Mouse (Mus musculus) neural tube, embryonic 10.5 days (tissue): ENCODE data around the gene Pcbp2.

Experiments used
- DNase-seq: peaks from one replicate; pipeline ENCODE4 v3.0.0-alpha.2; 2017; ENCODE audit warnings: low spot score; ENCODE audit errors: extremely low spot score

Gene Pcbp2

DNA sequence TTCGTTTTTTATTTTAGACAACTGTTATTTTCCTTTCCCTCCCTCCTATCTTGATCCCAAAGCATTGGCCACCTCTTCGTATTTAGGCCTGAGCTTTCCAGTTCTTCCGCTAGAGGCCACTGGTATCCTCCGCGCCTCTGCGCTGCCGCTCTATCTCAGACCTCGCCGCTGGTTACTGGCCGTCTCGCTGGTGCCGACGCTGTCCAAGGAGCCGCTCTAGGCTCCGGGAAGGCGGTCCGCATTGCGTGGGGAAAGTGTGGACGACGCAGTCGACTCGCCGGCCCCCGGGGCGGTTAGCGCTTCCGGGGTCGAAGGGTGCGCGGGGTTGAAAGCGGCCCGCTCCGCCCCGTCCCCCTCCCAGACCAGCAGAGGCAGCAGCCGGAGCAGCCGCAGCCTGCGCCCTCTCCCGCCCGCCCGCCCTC, at the start of gene Pcbp2:
Gene Pcbp2 (plus strand): TSS at position 357 of the 422 bp plus-strand sequence.
- peak; percentile 94 for DNase-seq

DNA sequence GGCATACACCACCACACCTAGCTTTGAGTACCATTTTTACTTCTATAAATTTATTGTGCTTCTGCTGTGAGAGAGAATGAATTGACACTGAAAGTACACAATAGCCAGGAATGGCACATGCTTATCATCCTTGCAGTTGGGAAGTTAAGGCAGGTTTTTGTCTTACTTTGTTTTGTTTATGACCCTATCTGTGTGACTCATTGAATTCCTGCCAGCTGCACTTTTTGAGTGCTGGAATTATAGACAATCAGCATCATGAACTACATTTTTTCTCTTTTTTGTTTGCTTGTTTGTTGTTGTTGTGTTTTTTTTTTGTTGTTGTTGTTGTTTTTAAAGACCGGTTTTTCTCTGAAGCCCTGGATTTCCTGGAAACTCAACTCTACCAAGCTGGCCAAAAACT, 49.4 kb upstream of the Pcbp2 start:
- no peak for DNase-seq

DNA sequence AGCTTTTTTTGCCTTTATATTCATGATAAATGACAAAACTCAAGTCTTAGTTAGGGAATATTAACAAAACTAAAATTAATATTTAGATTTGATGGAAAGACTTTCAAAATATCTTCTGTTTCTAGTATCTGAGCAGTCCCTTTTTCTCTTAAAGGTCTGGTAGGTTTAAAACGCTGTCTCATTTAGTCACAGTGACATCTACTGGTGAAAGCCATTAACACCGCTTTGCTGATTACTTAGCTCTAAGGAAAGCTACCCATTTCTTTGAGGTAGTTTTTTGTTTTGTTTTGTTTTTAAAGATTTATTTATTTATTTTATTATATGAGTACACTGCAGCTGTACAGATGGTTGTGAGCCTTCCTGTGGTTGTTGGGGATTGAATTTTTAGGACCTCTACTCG, 48.9 kb upstream of the Pcbp2 start:
- DNase-seq = no peak

DNA sequence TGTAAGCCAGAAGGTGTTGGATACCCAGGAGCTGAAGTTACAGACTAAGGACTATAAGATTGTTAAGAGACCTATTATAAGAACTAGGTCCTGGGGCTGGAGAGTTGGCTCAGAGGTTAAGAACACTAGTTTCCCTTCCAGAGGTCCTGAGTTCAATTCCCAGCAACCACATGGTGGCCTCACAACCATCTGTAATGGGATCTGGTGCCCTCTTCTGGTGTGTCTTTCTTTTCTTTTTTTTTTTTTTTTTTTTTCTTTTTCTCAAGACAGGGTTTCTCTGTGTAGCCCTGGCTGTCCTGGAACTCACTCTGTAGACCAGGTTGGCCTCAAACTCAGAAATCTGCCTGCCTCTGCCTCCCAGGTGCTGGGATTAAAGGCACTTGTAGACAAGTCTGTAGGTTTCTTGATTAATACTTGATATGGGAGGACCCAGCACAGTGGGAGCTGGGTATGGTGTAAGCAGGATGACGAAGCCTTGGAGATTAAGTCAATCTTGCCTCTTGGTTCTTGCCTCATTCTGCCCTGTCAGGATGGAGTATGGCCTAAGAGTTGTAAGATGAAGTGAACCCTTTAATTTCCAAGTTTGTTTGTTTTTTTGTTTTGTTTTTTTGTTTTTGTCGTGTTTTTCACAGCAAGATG, 46.6 kb upstream of the Pcbp2 start:
- DNase-seq = no peak

DNA sequence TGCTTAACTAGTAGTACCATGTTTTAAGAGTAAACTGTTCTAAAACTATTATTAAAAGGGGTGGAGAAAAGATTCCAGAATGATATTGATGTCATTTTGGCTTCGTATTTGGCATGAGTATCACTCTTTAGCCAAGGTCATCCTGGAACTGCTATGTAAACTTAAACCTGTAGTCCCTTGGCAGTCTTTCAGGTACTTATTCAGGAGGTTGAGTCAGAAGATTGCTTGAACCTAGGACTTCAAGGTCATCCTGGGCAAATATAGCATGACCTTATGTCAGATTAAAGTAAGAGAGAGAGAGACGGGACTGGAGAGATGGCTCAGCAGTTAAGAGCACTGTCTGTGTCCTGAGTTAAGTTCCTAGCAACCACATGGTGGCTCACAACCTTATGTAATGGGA, 45.7 kb upstream of the Pcbp2 start:
- no peak for DNase-seq

DNA sequence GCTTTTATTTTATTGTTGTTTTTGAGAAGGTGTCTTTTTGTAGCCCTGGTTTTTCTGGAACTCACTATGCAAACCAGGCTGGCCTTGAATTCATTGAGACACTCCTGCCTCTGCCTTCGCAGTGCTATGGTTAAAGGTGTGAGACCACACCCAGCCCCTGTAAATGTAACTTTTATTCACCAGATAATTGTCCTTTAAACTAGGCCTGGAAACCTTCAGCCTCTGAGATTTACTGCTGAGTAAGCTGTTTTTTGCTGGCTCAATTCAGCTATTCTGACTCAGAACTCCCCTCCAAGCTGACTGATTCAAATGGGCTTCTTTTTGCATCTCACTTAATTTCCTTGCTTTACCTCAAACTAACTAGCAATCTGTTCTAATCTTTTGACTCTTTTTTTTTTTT, 43.4 kb upstream of the Pcbp2 start:
- no peak for DNase-seq

DNA sequence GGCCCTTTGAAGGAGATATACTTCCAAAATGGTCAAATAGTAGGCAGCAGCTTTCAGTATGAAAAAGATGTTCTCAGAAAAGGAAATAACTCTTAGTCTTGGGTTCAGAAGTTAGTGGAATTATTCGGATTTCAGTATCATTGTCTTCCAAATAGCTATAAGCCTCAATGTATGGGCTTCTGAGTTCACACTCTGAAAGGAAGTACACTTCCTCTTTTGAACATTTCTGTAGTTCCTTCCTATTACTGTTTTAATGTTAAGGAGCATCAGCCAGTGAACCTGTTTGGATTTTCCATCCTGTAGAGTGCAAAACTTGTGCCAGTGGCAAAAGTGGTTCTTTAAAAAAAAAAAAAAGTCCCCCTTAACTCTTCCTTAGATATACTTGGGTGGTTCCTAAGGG, 38.3 kb upstream of the Pcbp2 start:
- no peak for DNase-seq

DNA sequence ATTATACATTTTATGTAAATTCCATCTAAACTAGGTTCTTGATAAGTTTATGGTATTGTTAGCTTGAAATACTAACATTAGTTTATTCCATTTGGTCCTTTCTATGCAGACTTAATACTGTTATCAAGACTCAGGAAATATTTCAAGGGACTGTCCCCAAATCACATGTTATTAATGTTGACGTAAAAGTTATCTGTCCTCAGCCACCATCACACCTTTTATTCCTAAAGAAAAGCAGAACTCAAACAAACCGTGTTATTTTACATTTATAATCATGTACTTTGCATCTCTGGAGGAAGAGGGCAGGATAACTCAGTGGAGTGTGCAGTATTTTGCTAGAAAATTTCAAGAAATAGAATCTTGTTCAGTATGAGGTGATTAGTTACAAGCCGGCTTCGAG, 37.2 kb upstream of the Pcbp2 start:
- no peak for DNase-seq

DNA sequence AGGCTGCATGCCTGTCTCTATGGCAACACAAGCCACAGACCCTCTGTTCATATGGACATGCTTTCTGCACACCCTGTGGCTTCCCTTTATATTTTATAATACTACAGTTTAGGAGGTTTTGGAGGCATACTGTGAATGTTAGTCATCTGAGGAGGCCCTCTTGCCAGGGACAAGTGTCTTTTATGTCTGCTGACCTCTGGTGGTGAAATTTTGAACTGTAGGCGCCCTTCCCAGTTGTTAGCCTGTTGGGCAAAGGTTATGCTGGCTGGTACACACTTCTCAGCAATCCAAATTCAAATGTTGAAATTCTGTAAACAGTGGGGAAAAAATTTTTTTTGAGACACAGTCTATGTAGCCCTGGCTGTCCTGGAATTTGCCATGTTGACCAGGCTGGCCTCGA, 27.8 kb upstream of the Pcbp2 start:
- DNase-seq = peak; percentile 85

DNA sequence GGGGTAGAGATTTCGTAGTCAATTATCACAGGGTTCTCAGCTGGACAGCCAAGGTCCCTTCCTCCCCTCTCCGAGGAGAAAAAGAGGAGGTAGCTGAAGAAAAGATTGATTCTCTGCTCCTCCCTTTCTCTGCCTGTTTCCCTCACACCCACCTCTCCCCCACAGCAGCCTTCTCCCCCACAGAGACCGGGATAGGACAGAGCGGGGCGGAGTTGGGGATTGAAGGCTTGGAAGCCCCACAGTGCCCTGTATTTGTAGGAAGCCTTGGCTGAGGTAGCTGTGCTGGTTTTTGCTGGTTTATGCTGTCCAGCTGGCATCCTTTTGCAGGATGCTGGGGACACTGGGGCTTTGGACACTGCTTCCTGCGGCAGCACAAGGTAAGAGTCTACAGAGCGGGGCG, 25.2 kb upstream of the Pcbp2 start, which contains the start of gene Amhr2:
Gene Amhr2 (plus strand): TSS at position 222 of the 400 bp plus-strand sequence.
- DNase-seq = no peak

DNA sequence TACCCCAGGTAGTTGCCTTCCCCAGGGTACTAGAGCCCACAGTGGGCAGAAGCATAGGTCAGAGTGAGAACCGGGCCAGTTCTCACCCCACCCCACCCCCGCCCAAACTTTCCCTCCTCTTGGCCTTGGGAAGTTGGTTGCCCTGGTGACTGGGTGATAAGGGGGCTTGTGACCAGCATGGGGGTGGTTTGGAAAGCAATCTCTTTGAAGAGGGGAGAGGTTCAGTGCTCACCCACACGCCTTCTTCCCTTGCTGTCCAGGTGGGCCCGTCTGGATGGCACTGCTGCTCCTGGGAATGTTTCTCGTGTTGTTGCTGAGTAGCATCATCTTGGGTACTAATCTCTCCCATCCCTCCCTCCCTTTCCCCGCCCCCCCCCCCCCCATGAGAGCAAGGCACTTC, 23.9 kb upstream of the Pcbp2 start:
- DNase-seq = no peak

DNA sequence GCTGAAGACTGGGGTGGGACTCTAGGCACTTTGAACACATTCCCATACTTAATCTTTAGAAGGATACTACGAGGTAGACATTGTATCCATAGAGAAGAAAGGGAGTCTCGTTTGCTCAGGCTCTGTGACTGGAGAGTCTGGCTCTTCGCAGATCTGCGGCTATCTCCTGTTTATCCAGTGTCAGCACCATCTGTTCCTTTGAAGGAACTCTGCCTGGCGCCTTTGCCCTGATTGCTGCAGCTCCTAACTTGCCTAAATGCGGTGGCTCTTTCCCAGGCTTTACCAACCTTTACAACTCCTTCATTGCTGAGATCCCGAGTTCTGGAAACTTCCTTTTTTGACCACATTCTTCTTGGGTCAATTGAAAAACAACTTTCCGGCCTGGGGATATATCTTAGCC, 21.0 kb upstream of the Pcbp2 start:
- DNase-seq = no peak

DNA sequence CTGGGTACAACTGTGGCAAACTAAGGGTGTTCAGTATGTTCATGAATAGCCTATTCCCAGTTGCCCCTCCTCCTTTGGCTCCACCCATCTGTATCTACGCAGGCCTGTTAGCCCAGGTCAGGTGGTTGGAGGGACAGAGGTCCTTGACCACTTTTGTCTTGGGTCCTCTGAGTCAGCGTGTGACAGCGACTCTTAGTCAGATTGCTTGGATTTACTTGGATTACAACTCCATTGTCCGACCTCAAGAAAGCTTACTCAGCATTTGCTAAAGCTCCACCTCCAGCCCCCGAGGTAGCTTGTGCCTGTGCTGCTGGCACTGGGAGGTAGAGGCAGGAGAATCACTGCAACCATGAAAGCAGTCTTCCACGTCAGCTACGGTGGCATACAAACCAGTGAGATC, 19.4 kb upstream of the Pcbp2 start:
- no peak for DNase-seq

DNA sequence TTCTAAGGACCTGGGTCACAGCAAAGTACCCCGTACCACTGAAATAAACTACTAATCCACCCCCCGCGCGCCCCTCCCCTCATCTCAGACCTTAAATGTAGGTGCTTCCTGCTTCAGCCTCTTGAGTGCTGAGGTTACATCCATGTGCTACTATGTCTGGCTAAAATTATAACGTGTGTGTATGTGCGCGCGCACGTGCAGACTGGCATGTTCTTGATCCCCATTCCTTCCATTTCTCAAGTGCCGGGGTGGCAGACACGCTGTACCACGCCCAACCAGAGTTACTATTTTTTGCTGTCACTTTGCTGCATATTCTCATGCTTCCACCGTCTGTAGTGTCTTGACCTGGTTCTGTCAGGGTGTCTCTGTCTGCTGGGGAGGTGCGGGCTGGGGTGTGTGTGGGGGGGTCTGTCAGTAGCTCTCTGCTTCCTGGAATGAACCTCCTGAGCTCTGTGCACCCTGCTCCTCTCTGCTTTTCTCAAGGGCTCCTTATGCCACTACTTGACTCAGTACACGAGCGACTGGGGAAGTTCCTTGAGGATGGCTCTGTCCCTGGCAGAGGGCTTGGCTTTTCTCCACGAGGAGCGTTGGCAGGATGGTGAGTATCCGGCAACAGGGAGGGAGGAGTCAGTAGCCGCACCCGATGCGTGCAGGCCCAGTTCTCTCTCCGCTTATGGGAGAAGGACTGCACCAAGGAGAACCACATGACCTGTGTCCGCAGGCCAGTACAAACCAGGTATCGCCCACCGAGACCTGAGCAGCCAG, 18.5 kb upstream of the Pcbp2 start:
- DNase-seq = no peak

DNA sequence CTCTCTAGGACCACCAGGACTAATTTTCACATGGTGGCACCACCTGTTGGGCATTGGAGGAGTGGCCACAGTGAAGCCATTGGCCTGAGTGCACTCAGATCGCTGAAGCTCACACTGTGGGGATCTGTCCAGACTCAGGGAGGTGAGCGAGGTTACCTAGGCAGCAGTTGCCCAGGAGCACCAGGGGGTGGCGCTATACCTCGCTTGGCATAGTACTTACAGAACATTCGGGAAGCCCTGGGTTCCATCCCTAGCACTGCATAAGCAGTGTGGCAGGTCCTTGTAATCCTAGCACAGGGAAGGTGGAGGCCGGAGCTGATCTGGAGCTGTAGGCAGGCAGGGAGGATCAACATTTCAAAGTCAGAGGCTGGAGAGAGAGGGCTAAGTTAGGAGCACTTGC, 14.3 kb upstream of the Pcbp2 start:
- DNase-seq = no peak

DNA sequence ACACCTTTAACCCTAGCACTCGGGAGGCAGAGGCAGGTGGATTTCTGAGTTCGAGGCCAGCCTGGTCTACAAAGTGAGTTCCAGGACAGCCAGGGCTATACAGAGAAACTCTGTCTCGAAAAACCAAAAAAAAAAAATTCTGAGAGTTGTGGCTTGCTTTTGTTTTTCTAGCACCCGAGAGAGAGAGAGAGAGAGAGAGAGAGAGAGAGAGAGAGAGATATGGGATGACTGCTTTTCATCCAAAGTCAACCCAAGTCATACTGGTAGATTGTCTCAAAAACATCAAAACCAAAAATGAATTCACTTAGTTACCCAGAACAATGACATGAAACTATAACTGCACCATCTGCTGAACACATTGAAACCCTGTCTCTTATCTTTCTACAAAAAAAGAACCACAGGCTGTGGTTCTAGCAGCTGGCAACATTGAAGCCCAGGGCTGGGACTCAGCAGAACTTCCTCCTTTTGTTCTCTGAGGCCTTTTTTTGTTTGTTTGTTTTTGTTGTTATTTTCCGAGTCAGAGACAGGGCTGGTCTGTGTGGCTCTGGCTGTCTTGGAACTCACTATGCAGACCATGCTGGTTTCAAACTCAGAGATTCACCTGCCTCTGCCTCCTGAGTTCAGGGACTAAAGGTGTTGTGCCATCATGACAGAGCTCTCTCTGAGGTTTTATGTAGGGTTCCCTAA, 12.1 kb upstream of the Pcbp2 start:
- no peak for DNase-seq

DNA sequence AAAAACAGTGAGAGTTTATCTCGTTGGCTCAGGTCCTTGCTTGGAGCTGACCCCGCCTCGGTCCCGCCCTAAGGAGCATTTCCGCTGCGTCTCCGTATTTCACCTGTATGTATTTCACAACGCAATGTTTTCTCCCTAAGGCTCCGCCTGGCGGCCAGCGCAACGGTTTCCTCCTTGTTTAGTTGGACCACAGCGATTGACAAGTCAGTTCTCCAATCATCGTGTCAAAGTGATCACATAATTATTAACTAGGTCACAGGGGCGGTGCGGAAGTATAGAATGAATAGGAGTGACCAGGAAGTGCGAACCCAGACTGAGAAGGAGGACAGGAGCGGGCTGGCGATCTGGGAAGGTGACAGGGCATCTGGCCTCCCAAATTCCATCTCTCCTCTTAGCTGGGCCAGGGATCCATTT, 11.4 kb upstream of the Pcbp2 start, which contains the start of gene Prr13:
Gene Prr13 (plus strand): TSS at position 125 of the 414 bp plus-strand sequence.
- DNase-seq = peak; percentile 75

DNA sequence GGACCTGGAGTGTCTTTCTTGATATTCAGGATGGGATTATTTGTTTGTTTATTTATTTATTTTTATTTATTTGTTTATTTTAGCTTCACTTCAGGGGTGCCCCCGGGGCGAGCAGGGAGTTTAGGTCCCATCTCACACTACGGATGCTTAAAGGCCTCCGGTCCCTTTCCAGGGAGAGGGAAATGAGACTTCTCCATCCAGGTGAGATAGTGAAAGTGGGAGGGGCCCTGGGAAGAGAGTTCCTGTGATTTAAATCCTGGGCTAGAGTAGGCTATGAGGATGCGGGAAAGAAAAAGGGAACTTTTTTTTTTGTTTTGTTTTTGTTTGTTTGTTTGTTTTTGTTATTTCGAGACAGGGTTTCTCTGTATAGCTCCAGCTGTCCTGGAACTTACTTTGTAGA, 11.0 kb upstream of the Pcbp2 start:
- DNase-seq = no peak

DNA sequence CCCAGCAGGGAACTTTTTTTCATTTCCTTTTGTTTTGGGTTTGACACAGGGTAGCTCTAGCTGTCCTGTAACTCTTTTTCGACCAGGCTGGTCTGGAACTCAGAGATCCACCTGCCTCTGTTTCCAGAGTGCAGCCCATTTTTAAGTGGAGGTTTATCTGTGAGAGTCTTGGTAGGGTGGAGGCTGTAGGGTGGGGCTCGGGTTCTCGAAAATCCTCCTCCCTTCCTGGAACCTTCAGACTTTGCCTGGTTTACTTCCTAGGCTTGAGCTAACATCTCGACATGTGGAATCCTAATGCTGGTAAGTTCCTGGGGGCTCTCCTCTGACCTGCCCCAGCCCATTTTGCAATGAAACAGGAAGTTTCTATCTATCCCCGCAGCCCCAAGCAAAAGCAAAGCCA, 10.5 kb upstream of the Pcbp2 start:
- DNase-seq = no peak

DNA sequence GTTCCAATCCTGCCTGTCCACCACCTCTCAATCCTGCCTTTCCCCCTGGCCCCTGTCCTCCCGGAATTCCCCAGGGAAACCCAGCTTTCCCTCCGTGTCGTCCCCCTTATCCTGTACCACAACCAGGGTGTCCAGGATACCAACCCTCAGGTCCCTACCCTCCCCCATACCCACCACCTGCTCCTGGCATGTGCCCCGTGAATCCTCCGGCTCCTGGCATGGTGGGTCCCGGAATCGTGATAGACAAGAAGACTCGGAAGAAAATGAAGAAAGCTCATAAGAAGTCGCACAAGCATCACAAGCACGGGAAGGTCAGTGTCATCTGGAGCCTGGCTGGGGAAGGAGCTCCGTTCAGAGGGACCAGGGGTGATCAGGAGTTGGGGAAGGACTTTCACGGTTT, 9.9 kb upstream of the Pcbp2 start:
- DNase-seq = no peak

DNA sequence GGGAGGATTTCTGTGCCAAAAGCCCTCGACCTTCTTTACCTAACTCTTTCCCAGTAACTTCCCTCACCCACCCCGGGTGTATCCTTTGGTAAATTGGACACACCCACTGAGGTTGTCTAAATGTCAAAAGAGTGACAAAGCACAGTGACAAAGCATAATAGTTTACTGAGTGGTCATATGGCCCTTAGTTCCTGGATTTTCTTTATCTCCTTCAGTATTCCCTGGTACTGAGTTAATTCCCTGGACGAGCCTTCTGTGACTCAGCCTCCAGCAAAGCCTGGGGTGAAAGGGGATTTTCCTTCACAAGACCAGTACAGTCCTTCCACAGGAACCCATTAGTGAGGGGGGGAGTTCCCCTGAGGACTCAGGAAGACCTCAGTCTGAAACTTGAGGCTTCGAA, 9.4 kb upstream of the Pcbp2 start:
- DNase-seq = no peak

DNA sequence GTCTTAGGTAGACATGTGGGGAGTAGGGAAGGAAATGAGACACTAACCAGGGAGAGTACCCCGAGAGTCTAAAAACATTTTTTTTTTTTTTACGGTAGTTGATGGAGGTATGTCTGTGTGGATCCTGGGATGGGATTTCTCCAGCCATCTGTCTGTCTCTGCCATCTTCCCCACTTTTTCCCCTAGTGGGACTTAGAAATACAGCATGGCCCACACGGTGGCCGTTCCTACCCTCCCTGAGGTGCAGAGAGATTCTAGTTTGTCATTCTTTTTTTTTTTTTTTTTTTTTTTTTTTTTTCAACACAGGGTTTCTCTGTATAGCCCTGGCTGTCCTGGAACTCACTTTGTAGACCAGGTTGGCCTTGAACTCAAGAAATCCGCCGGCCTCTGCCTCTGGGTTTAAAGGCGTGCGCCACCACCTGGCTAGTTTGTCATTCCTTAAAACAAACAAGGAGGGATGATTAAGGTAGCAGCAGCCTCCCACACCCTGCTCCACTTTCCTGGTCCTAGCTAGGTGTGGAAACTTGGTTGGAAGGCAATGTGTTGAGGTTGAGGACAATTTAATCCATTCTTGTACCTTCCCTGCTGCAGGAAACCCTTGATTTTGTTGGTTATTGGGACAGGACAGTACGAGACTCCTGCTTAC, 8.8 kb upstream of the Pcbp2 start:
- DNase-seq = no peak
